Mouse (Mus musculus): ENCODE measurements around the gene Slc6a19. TPM values are rescaled to one million over a fixed set of nuclear protein-coding genes. Genes with fewer than 3 reads are reported as not detected.
A peak's percentile ranks its signal among the peaks of the same experiment; 100 is the strongest.

Gene Slc6a19
- polyA plus RNA-seq, 1 experiment = 934 TPM

- no peak for TF ChIP-seq CTCF (IDR thresholded peaks at IDR 0.05; ENCODE audit: extremely low read depth, insufficient read length, insufficient replicate concordance, low read depth, low read length)
- no peak for TF ChIP-seq POLR2A (IDR thresholded peaks at IDR 0.05; ENCODE audit: low read depth, low read length)
- H3K27me3 ChIP-seq (ENCODE audit: control insufficient read depth, insufficient read depth, low read length) = no peaks in the 10 kb centered on the region
- peak overlapping the region; percentile 68 for H3K27ac ChIP-seq (ENCODE audit: insufficient read depth, low read depth, low read length)
- peaks cover 15% of the 10 kb centered on the region; the same call in 1 of the 2 replicates for H3K36me3 ChIP-seq (ENCODE audit: control insufficient read depth, insufficient read depth, low read length)
- 61% methylated on average over 9 of the region's 9 CpGs for WGBS
- no peak overlapping the region for H3K4me3 ChIP-seq (ENCODE audit: low read depth, low read length)
- H3K4me1 ChIP-seq (ENCODE audit: control insufficient read depth, insufficient read depth, insufficient read length, low read length) = peaks cover 10% of the 10 kb centered on the region; the same call in 1 of the 2 replicates
These were observed 3.3 kb downstream of the Slc6a19 start for GRCm38 (mm10) chr13:73701161-73701883.

DNA sequence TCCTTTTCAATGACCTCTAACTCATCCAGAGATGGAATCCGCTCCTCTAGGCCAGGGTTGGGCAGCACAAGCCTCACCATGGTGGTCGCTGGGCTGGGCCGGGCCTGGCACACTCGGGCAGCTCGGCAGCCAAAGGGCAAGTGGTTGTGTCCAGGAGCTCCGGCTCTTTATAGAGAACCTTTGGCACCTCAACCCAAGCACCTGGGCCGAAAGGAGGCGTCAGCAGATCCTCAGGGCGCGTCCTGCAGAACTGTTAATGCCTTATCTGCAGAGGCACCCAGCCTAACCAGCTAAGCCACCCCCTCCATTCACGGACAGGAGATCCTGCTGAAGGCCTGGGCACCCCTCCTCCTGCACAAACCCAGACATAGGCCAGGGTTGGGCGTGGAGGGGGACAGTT, 4.1 kb downstream of the Slc6a19 start:
- H3K27ac ChIP-seq (ENCODE audit: insufficient read depth, low read depth, low read length) = peak overlapping the region; percentile 90
- H3K4me3 ChIP-seq (ENCODE audit: low read depth, low read length) = peak overlapping the region; percentile 75
- H3K36me3 ChIP-seq (ENCODE audit: control insufficient read depth, insufficient read depth, low read length) = peaks cover 19% of the 10 kb centered on the region; the same call in 1 of the 2 replicates
- 36% methylated on average over 12 of the region's 12 CpGs for WGBS
- TF ChIP-seq CTCF (IDR thresholded peaks at IDR 0.05; ENCODE audit: extremely low read depth, insufficient read length, insufficient replicate concordance, low read depth, low read length) (no peak), POLR2A (IDR thresholded peaks at IDR 0.05; ENCODE audit: low read depth, low read length) (peak; percentile 95)
- peaks cover 11% of the 10 kb centered on the region; the same call in 1 of the 2 replicates for H3K4me1 ChIP-seq (ENCODE audit: control insufficient read depth, insufficient read depth, insufficient read length, low read length)
- H3K27me3 ChIP-seq (ENCODE audit: control insufficient read depth, insufficient read depth, low read length) = no peaks in the 10 kb centered on the region

DNA sequence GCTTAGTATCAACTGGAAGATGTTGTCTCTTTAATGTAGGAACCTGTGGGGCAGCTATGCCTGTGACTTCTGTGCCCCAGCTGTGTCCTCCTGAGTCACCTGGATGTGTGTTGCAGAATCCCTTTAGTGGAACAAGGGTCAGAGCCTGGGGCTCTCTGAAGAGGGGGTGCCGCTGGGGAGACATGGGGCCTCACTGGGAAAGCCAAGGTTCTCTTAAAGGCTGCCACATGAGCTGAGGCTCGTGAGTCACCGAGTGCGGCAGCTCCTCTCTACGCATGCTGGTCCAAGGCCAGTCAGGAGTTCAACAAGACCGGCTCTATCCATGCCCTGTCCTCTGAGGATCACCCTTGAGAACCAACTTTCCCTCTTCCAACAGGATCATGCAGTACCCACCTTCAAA, 5.0 kb downstream of the Slc6a19 start:
- TF ChIP-seq POLR2A (IDR thresholded peaks at IDR 0.05; ENCODE audit: low read depth, low read length) (no peak), CTCF (IDR thresholded peaks at IDR 0.05; ENCODE audit: extremely low read depth, insufficient read length, insufficient replicate concordance, low read depth, low read length) (no peak)

DNA sequence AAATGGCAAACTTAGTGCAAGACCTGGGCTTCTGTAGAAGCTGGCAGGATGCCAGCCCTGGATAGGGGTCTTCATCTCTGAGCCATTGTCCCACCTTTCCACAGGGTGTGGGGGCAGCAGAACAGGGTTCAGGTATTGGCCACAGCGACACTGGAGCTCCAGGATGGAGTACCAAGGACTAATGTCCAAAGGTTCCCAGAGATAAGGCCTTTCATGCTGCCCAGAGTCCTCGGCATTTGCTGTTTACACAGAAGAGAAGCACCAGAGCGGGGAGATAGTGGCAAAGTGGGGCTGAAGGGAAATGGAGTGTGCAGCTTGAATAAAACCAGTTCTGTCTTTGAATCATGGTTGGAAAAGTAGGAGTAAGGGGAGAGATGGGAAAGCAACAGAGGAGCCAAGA, 8.1 kb downstream of the Slc6a19 start:
- H3K4me1 ChIP-seq (ENCODE audit: control insufficient read depth, insufficient read depth, insufficient read length, low read length) = peaks cover 19% of the 10 kb centered on the region; the same call in 1 of the 2 replicates
- TF ChIP-seq POLR2A (IDR thresholded peaks at IDR 0.05; ENCODE audit: low read depth, low read length) (no peak), CTCF (IDR thresholded peaks at IDR 0.05; ENCODE audit: extremely low read depth, insufficient read length, insufficient replicate concordance, low read depth, low read length) (no peak)
- no peaks in the 10 kb centered on the region for H3K27me3 ChIP-seq (ENCODE audit: control insufficient read depth, insufficient read depth, low read length)
- H3K36me3 ChIP-seq (ENCODE audit: control insufficient read depth, insufficient read depth, low read length) = peaks cover 42% of the 10 kb centered on the region
- peak overlapping the region; percentile 66 for H3K27ac ChIP-seq (ENCODE audit: insufficient read depth, low read depth, low read length)
- H3K4me3 ChIP-seq (ENCODE audit: low read depth, low read length) = peak overlapping the region; percentile 75
- 15% methylated on average over 3 of the region's 3 CpGs for WGBS

More for the DNA sequence above, 5.0 kb downstream of the Slc6a19 start:
- Histone ChIP-seq H3K36me3 (ENCODE audit: control insufficient read depth, insufficient read depth, low read length) (peaks cover 23% of the 10 kb centered on the region; the same call in 1 of the 2 replicates), H3K27me3 (ENCODE audit: control insufficient read depth, insufficient read depth, low read length) (no peaks in the 10 kb centered on the region), H3K27ac (ENCODE audit: insufficient read depth, low read depth, low read length) (peak overlapping the region; percentile 90), H3K4me1 (ENCODE audit: control insufficient read depth, insufficient read depth, insufficient read length, low read length) (peaks cover 11% of the 10 kb centered on the region; the same call in 1 of the 2 replicates), H3K4me3 (ENCODE audit: low read depth, low read length) (peak overlapping the region; percentile 75)
- 78% methylated on average over 6 of the region's 6 CpGs for WGBS

- peaks cover 55% of the 10 kb centered on the region for H3K36me3 ChIP-seq (ENCODE audit: control insufficient read depth, insufficient read depth, low read length)
- 72% methylated on average over 1 of the region's 1 CpGs for WGBS
- peak overlapping the region; percentile 35; the same call in 1 of the 2 replicates for H3K27ac ChIP-seq (ENCODE audit: insufficient read depth, low read depth, low read length)
- H3K4me1 ChIP-seq (ENCODE audit: control insufficient read depth, insufficient read depth, insufficient read length, low read length) = peaks cover 12% of the 10 kb centered on the region; the same call in 1 of the 2 replicates
- no peaks in the 10 kb centered on the region for H3K27me3 ChIP-seq (ENCODE audit: control insufficient read depth, insufficient read depth, low read length)
- TF ChIP-seq POLR2A (IDR thresholded peaks at IDR 0.05; ENCODE audit: low read depth, low read length) (no peak), CTCF (IDR thresholded peaks at IDR 0.05; ENCODE audit: extremely low read depth, insufficient read length, insufficient replicate concordance, low read depth, low read length) (no peak)
- no peak overlapping the region for H3K4me3 ChIP-seq (ENCODE audit: low read depth, low read length)
These were observed 9.7 kb downstream of the Slc6a19 start for GRCm38 (mm10) chr13:73694972-73695371.

DNA sequence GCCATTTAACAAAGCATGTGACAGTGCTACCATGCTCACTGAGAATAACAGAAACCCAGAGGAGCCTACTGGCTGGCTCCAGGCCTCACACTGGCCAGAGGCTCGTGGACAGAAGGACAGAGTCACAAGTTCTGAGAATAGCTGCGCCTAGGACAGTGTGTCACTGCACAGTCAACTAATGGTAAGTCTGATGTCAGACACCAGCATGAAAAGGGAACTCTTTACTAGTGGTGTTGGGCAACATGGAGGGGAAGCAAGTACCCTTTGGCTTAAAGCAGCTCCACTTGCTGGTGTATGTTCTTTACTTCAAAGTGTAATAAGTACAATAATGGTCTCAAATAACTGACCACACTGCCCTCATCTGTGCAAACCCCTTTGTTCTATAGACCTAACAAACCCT, 11.3 kb downstream of the Slc6a19 start:
- H3K4me3 ChIP-seq (ENCODE audit: low read depth, low read length) = no peak overlapping the region
- H3K27me3 ChIP-seq (ENCODE audit: control insufficient read depth, insufficient read depth, low read length) = no peaks in the 10 kb centered on the region
- peaks cover 12% of the 10 kb centered on the region; the same call in 1 of the 2 replicates for H3K4me1 ChIP-seq (ENCODE audit: control insufficient read depth, insufficient read depth, insufficient read length, low read length)
- WGBS = 69% methylated on average over 2 of the region's 2 CpGs
- peaks cover 61% of the 10 kb centered on the region for H3K36me3 ChIP-seq (ENCODE audit: control insufficient read depth, insufficient read depth, low read length)
- H3K27ac ChIP-seq (ENCODE audit: insufficient read depth, low read depth, low read length) = 0 out of 2 replicates have a peak overlapping the region, but pooled peaks have one; percentile 14
- TF ChIP-seq POLR2A (IDR thresholded peaks at IDR 0.05; ENCODE audit: low read depth, low read length) = no peak
- TF ChIP-seq CTCF (IDR thresholded peaks at IDR 0.05; ENCODE audit: extremely low read depth, insufficient read length, insufficient replicate concordance, low read depth, low read length) = no peak

DNA sequence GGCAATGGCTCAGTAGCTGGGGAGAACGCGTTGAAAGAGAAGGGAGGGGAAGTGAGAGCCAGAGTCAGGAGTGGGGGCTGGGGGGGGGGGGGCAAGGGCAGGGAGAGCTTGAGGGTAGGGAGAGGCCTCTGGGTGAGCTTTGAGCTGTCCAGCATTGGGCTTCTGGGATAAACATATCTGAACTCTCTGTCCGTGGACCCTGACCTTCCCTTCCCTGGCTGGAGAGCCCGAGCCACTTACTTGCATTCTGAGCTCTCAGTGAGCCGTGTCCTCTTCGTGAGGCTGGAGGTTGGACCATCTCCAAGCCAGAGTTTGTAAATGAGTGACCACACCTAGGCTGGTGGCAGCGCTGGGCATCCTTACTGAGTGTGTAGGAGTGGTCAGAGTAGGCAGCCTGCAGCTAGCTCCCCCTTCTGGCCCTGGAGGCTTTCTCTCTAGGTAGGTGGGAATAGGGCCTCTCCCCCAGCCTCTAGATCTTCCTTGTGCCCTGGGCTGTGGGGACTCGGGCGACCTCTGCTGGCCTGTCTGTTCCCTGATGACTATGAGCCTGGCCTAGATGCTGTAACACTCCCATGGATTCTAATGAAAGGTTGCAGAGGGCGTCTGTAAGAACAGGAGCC, 12.3 kb downstream of the Slc6a19 start:
- TF ChIP-seq CTCF (IDR thresholded peaks at IDR 0.05; ENCODE audit: extremely low read depth, insufficient read length, insufficient replicate concordance, low read depth, low read length) = peak; percentile 61; the same call in 1 of the 2 replicates
- no peak for TF ChIP-seq POLR2A (IDR thresholded peaks at IDR 0.05; ENCODE audit: low read depth, low read length)
- H3K27me3 ChIP-seq (ENCODE audit: control insufficient read depth, insufficient read depth, low read length) = no peaks in the 10 kb centered on the region
- peaks cover 12% of the 10 kb centered on the region; the same call in 1 of the 2 replicates for H3K4me1 ChIP-seq (ENCODE audit: control insufficient read depth, insufficient read depth, insufficient read length, low read length)
- no peak overlapping the region for H3K27ac ChIP-seq (ENCODE audit: insufficient read depth, low read depth, low read length)
- no peak overlapping the region for H3K4me3 ChIP-seq (ENCODE audit: low read depth, low read length)
- WGBS = 20% methylated on average over 10 of the region's 10 CpGs
- H3K36me3 ChIP-seq (ENCODE audit: control insufficient read depth, insufficient read depth, low read length) = peaks cover 69% of the 10 kb centered on the region

All from small intestine, adult 2 months (tissue).